Mouse (Mus musculus): ENCODE data around the gene Smim22.
A peak's percentile ranks its signal among the peaks of the same experiment; 100 is the strongest.

Smim22 gene

DNA sequence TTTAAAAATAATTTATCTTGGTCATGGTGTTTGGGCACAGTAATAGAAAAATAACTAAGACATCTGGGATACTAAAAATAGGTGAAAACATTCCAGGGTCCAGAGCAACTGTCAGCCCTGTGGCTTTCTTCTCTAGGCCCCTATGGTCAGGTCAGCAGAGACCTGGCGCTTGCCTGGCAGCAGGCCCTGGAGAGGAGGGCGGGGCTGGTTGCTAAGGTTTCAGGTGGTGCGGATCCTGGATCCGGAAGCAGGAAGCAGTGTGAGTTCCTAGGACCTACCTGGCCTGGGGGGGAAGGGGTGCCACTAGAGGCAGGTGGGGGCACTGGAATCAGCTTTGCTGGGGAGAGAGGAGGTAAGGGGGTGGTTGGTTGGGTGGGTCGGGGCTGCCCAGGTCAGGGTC, at the start of gene Smim22:
Smim22 (plus strand) TSS at position 222 of the 400 bp plus-strand sequence.
- peak; percentile 84 to 93 for DNase-seq

DNA sequence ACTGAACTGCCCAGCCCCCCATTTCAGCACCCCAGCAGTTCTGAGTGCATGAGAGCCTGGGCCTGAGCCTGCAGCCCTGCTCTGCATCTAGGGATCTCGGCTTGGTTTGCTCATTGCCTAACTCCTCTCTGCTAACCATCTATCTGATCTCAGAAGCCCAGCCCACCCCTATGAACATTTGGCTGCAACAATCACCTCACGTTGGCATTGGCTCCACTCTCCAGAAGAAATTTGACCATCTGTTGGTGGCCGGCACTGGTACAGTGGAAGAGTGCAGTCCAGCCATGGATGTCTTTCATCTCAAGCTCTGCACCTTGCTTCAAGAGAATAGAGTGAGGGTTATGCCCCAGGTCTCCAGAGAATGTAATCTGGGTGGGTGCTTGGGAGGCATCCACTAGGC, 49.6 kb upstream of the Smim22 start:
- peak in 1 of 2 experiments; percentile 28 for DNase-seq

DNA sequence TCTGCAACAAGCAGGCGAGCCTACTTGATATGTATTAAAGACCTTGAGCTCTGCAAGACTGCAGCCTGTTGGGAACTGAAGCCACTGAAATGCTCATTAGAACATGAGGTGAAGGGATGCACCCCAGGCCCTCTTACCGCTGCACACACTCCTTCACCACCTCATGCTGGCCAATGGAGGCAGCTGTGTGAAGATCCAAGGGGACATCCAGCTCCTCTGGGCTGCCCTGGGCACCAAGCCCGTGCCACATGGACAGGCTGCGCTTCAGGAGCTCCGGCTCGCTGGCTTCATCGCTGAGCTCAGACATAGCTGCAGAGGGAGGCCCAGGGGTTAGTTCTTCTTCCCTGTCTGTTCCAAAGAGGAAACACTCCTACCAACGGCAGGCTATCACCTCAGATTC, 46.8 kb upstream of the Smim22 start:
- DNase-seq = peak in 1 of 2 experiments; percentile 31

DNA sequence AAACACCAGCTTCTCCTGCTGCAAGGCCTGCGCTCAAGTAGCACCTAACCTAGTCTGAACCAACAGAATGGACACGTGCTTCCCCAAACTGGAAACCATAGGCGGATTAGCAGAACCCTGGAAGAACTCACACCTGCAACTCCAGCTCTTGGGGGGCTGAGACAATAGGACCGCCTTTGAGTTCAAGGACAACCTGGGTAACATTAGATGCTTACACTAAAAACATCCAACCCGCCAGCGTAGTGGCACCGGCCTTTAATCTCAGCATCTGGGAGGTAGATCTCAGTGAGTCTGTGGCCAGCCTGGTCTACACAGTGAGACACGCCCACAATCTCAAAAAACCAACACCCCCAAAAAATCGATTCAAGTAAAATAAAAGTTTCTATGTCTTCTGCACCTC, 43.7 kb upstream of the Smim22 start:
- DNase-seq = peak in 1 of 2 experiments; percentile 27

- peak; percentile 97 to 100 for DNase-seq
These were observed 43.0 kb upstream of the Smim22 start, which contains the start of gene Anks3 for GRCm38 (mm10) chr16:4963797-4964709. TSS of gene Anks3 (minus strand) at chr16:4964205.

GRCm38 (mm10) chr16:4964731-4965391, 42.2 kb upstream of the Smim22 start:
- peak in 1 of 2 experiments; percentile 26 for DNase-seq

DNA sequence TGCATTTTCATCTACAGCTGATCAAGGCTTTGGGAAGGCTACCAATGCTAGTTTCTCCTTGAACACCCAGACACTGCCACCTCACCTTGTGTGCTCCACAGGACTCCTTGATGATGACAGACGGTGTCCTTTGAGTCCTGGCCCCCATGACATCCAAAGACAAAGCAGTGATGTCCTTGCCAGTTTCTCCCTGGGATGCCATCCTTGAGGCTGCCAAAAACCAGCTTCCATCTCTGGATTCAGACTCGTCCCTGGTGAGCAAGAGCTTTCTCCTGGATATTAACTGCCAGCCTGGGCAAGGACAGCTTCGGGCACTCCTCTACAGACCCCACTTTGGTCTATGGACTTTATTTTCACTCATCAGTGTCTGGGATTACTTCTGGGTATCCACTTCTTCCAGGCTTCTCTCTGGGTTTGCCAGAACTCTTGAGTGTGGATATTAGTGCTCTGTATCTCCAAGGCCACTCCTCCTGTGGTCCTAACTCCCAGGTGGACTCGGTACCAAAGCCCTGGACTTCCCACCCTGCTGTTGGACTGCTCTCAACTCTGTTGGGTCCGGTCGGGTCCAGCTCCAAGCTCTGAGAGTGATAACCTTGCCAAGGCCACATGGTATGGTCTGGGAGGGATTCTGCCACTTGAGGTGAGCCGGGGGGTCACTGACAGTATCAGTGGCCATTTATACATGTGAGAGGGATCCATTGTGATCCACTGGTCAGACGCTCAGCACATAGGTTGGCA, 41.5 kb upstream of the Smim22 start:
- DNase-seq = peak in 1 of 2 experiments; percentile 26

- no peak for DNase-seq
These were observed 38.7 kb upstream of the Smim22 start for GRCm38 (mm10) chr16:4968426-4968825.

GRCm38 (mm10) chr16:4969055-4969843, 37.8 kb upstream of the Smim22 start:
- no peak for DNase-seq

- peak in 1 of 2 experiments; percentile 35 for DNase-seq
These were observed 35.5 kb upstream of the Smim22 start for GRCm38 (mm10) chr16:4971626-4972025.

GRCm38 (mm10) chr16:4974521-4974920, 32.6 kb upstream of the Smim22 start:
- no peak for DNase-seq

DNA sequence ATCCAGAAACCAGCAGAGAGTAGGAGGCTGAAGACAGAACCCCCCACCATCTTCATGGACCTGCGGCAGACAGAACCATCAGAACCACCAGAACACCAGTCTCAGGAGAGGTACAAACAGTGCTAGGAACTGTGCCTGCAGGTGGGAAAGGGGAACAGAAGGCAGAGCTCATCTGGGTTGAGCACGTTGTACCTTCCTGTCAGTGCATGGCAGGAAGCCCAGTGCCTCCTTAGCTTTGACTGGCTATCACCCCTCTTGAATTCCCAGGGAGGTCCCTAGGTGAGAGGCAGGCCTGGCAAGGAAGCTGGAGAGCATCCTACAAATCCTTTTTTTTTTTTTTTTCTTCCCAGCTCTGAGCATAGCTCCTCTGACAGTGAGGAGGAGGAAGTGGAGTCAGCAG, 30.9 kb upstream of the Smim22 start:
- no peak for DNase-seq

DNA sequence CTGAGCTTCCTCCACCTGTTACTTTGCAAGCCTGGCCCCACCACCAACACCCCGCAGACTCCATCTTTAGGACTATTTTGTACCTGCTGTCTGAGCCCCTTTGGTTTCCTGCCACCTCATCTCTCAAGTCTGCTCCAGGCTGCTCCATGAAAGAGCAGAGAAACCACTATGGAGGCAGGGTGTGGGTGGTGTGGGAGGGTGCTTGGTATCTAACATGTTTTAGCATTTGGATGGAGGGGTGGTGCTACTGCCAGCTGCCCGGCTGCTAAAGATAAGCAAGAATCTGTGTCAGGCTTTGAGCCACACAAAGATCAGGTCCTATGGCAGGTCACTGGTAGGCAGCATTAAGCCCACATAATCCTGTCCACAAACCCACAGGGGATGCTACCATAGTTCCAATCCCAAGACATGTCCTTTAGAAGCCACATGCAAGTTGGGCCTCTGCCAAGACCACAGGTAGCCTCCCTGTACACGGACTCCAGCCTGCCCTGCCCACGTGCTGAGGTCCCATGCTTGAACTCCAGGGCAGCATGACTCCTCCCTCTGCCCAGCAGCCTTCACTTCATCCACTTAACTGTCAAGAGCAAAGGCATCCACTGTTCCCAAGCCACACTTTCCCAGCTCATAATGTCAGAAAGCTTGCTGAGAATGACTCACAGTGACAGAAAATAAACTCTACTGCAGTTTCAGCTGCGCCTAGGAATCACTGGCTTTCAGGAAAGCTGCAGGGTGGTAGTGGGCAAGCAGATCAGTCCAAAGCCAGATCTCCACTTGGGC, 28.6 kb upstream of the Smim22 start:
- peak; percentile 49 to 81 for DNase-seq

- DNase-seq = peak; percentile 51 to 66
These were observed 27.2 kb upstream of the Smim22 start for GRCm38 (mm10) chr16:4979755-4980380.

GRCm38 (mm10) chr16:4984717-4985116, 22.4 kb upstream of the Smim22 start:
- DNase-seq = no peak

DNA sequence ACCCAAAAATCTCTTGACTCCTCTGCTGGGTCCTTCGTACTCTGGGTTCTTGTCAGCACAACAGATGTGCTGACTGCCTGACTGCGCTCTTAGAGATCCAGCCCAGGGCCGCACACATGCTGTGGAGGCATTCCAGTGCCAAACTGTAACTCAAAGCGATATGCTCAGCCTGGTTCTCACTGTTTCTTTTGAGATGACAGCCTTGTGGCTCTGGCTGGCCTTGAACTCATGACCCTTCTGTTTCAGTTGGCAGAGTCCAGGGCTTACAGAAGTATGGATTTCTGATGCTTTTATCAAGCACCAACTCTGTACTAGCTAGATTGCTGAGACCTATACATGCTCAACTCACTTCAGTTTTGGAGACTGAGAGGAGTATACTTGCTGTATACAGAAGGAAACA, 13.8 kb upstream of the Smim22 start:
- no peak for DNase-seq

DNA sequence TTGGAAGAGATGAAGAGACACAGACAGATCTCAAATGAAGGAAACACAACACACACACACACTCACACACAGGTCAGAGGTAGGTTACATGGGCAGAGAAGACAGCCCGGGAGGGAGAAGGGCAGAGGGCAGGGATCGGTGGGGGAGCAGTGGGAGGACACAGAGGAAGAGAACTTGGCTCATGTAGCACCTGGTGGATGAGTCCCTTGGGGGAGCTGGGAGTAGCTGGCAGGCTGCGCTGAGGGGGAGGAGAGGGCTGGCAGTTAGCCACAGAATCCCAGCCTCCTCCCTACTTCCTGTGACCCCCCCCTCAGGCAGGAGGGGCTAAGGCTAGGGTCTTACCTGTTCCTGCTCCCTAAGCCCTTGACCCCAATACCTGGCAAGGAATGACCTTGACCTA, 9.5 kb upstream of the Smim22 start, which contains the start of gene Sept12:
Sept12 (minus strand) TSS at position 300 of the 400 bp plus-strand sequence.
- peak; percentile 24 to 77 for DNase-seq

DNA sequence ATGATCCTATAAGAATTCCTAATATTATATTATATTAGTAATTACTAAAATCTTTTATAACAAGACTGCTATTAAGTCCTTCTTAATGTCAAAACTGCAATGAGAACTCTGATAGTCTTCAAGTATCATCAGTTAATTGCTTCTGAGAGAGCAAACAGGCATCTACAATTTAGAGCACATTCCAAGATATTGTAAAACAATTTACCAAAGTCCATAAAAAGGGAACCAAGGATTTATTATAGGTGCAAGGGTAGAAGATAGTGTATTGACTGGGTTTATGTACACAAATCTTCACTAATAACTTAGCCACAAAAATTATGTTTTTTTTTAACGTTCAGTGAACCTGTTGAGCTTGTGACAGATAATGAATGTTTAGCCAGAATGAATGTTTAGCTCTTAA, 8.1 kb upstream of the Smim22 start:
- no peak for DNase-seq

DNA sequence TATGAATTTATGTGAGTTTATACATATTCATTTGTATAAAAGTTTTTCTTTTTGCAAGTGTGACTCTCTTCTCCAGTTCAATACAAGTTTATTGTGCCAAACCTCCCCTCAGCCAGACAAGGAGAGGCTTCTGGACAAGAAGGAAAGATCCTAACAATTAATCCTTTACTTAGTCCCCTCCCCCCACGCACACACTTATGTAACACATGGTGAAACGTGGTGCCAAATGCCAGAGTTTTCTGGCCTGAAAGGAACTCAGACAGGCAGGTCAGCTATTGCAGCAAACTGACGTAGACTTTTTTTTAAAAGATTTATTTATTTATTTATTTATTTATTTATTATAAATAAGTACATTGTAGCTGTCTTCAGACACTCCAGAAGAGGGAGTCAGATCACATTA, 6.5 kb upstream of the Smim22 start:
- peak; percentile 57 to 76 for DNase-seq

- peak; percentile 38 to 61 for DNase-seq
These were observed 404 bp downstream of the Smim22 start for GRCm38 (mm10) chr16:5007492-5007891.

- peak; percentile 71 to 74 for DNase-seq
These were observed 988 bp downstream of the Smim22 start for GRCm38 (mm10) chr16:5008076-5008475.
